Mouse (Mus musculus) lung, postnatal 4 days (tissue): ENCODE data around the gene Vmn2r49.
"Not testable (repeated sequence)": the region's sequence is repeated elsewhere in the genome, so short reads cannot be mapped to it uniquely, and the experiment has no call there.

Source experiments
- DNase-seq, 2 experiments: peaks; one replicate each; pipeline ENCODE4 v3.0.0; 2021

Gene Vmn2r49

DNA sequence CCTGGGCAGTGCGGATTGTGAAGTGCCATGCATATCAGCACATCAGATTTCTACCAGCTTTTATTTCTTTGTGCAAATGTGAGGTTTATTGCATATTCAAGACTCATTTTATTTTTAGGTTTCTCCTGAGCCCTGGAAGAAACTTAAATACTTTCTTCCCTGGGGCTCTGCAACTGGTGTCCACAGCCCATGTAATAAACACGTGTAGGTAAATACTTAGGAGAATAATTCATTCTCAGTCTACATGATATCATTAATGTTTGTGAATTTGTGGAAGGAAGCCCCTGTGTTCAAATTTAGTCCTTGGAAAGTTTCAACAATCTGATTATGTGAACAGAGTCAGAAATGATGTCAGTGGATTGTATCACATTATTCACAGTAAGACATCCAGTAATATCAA, at the start of gene Vmn2r49:
Vmn2r49 (minus strand) TSS at position 101 of the 400 bp plus-strand sequence.
- not testable (repeated sequence) for DNase-seq

DNA sequence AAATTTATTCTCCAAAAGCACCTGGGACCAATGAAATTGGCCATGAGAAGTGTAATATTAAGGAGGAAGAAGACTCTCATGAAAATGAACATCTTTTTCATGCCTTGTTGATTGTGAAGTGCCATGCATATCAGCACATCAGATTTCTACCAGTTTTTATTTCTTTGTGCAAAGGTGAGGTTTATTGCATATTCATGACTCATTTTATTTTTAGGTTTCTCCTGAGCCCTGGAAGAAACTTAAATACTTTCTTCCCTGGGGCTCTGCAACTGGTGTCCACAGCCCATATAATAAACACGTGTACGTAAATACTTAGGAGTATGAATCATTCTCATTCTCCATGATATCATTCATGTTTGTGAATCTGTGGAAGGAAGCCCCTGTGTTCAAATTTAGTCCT, 38.6 kb downstream of the Vmn2r49 start, which contains the start of gene Vmn2r48:
Vmn2r48 (minus strand) TSS at position 101 of the 400 bp plus-strand sequence.
- DNase-seq = not testable (repeated sequence)
